8 mouse cellular contexts compared by ENCODE assay signal in the genomic region with DNA sequence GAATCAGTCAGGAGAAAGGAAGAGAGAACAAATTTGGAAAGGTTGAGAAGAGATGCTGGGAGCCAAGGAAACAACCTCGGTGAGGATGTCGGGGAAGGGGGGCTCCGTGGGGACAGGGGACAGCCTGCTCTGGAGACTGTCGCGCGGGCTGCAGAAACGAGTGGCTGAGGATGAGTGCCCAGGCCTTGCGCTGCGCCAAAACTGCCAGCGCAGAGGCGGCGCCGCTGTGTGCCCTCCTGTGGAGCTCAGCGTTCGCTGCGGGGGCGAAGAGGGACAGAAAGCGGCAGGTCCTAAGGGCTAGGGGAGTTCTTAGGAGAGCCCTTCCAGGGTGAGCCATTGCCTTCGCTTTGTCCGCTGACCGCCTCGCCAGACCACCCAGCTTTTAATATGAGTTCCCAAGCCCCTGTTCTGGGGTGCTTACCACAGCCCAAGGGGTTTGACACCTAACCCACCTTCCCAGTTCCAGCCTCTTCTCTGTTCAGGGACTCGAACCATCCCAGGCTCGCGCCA. TPM values are rescaled to one million over a fixed set of nuclear protein-coding genes. Genes with fewer than 3 reads are reported as not detected.
DNase-seq lines count a peak whose midpoint lies in the region; ATAC-seq lines count a peak whose summit lies in the region.

No protein-coding gene starts in this region.

- H3K4me3 ChIP-seq in forebrain, embryonic 11.5 days (ENCODE audit: low read depth, low read length), result peak overlapping the region; percentile 52
- H3K4me3 ChIP-seq in intestine, embryonic 15.5 days (replicated peaks), result peak overlapping the region; percentile 47
- H3K4me3 ChIP-seq in midbrain, embryonic 15.5 days, result peak overlapping the region; percentile 54

- DNase-seq in kidney, postnatal 10 days, result peak; percentile 12
- no peak for DNase-seq in kidney, postnatal 25 days
- peak; percentile 40 for DNase-seq in adrenal gland, adult 2 months
- DNase-seq in forebrain, embryonic 11.5 days (ENCODE audit: low spot score), result peak; percentile 53
- no peak for DNase-seq in spleen, postnatal 4 days (ENCODE audit: low spot score in 2 of 2)

- WGBS in forebrain, embryonic 11.5 days, result under 1% methylated on average over 25 of the region's 25 CpGs
- WGBS in intestine, embryonic 15.5 days, result 1% methylated on average over 25 of the region's 25 CpGs
- 1% methylated on average over 25 of the region's 25 CpGs for WGBS in midbrain, embryonic 15.5 days

- H3K9me3 ChIP-seq in forebrain, embryonic 11.5 days (ENCODE audit: control insufficient read depth, low read length), result no peaks in the 10 kb centered on the region
- no peaks in the 10 kb centered on the region for H3K9me3 ChIP-seq in intestine, embryonic 15.5 days
- H3K9me3 ChIP-seq in midbrain, embryonic 15.5 days, result no peaks in the 10 kb centered on the region

- peak overlapping the region; percentile 39; the same call in 1 of the 2 replicates for H3K9ac ChIP-seq in forebrain, embryonic 11.5 days (ENCODE audit: low read length)
- H3K9ac ChIP-seq in intestine, embryonic 15.5 days, result no peak overlapping the region
- peak overlapping the region; percentile 54 for H3K9ac ChIP-seq in midbrain, embryonic 15.5 days

- H3K27ac ChIP-seq in forebrain, embryonic 11.5 days (ENCODE audit: low read depth, low read length), result no peak overlapping the region
- no peak overlapping the region for H3K27ac ChIP-seq in intestine, embryonic 15.5 days
- peak overlapping the region; percentile 72 for H3K27ac ChIP-seq in midbrain, embryonic 15.5 days

- 0 out of 2 replicates have a peak, but pooled peaks cover 7% of the 10 kb centered on the region for H3K4me1 ChIP-seq in forebrain, embryonic 11.5 days (replicated peaks; ENCODE audit: control insufficient read depth, insufficient read depth, low read length)
- H3K4me1 ChIP-seq in intestine, embryonic 15.5 days (replicated peaks), result peaks cover 17% of the 10 kb centered on the region; the same call in 1 of the 2 replicates
- H3K4me1 ChIP-seq in midbrain, embryonic 15.5 days, result peaks cover 29% of the 10 kb centered on the region

- peak; percentile 29 for ATAC-seq in forebrain, embryonic 11.5 days (replicated peaks; ENCODE audit: low FRiP score)
- ATAC-seq in intestine, embryonic 15.5 days, result no peak
- peak; percentile 21 for ATAC-seq in midbrain, embryonic 15.5 days (replicated peaks)
- ATAC-seq in erythroblast, adult 5-6 weeks (replicated peaks; ENCODE audit: low FRiP score, poor library complexity, severe bottlenecking), result no peak

- peak overlapping the region; percentile 96 for H3K4me2 ChIP-seq in forebrain, embryonic 11.5 days (ENCODE audit: low read depth, low read length, severe bottlenecking)
- H3K4me2 ChIP-seq in intestine, embryonic 15.5 days (replicated peaks), result peak overlapping the region; percentile 96
- peak overlapping the region; percentile 87 for H3K4me2 ChIP-seq in midbrain, embryonic 15.5 days

- peaks cover 54% of the 10 kb centered on the region for H3K27me3 ChIP-seq in forebrain, embryonic 11.5 days (ENCODE audit: control insufficient read depth, insufficient read depth, low read length)
- H3K27me3 ChIP-seq in intestine, embryonic 15.5 days (replicated peaks), result peaks cover 66% of the 10 kb centered on the region
- H3K27me3 ChIP-seq in midbrain, embryonic 15.5 days (replicated peaks), result peaks cover 23% of the 10 kb centered on the region

- H3K36me3 ChIP-seq in forebrain, embryonic 11.5 days (ENCODE audit: control insufficient read depth, insufficient read depth, low read length), result no peaks in the 10 kb centered on the region
- H3K36me3 ChIP-seq in intestine, embryonic 15.5 days, result no peaks in the 10 kb centered on the region
- no peaks in the 10 kb centered on the region for H3K36me3 ChIP-seq in midbrain, embryonic 15.5 days (replicated peaks)

RNA-seq across cellular contexts. Expression of gene Shisa9, which starts 0.8 kb away (rescaled TPM):
- total RNA-seq in adrenal gland, adult 2 months (2021), result 1 to 10 TPM; 3.5 to 4.6 TPM
- polyA plus RNA-seq in adrenal gland, adult 2 months (2012; rRNA removed), result 2.2 and 2.4 TPM in 2 replicates
- polyA plus RNA-seq in forebrain, embryonic 11.5 days (2014; fragmentation: Nextera tagmentation; extraction: Ambion mirVana), result 0.72 and 0.86 TPM in 2 replicates
- 1.0 and 1.2 TPM in 2 replicates for polyA plus RNA-seq in intestine, embryonic 15.5 days (2015; fragmentation: Nextera tagmentation; extraction: Ambion mirVana)
- polyA plus RNA-seq in midbrain, embryonic 15.5 days (2015; fragmentation: Nextera tagmentation; extraction: Ambion mirVana), result 11.1 and 12.4 TPM in 2 replicates
- not detected in 2 replicates for total RNA-seq in erythroblast, adult 5-6 weeks (2015; ENCODE audit: low replicate concordance)
- not detected in 2 replicates for total RNA-seq in erythroblast, adult 5-6 weeks (2017; ENCODE audit: low replicate concordance)

Comparison
In these comparisons a context has a peak if more than half of its experiments do, and no peak if none do; other contexts are left out.
1. DNase-seq: peak in kidney, postnatal 10 days (single experiment), adrenal gland, adult 2 months (single experiment) and forebrain, embryonic 11.5 days (single experiment); none in kidney, postnatal 25 days (0 of 2) and spleen, postnatal 4 days (0 of 2).
2. ATAC-seq: peak in forebrain, embryonic 11.5 days (single experiment) and midbrain, embryonic 15.5 days (single experiment); none in intestine, embryonic 15.5 days (single experiment) and erythroblast, adult 5-6 weeks (single experiment).
3. Peak in every context shown above with its lines, with median percentiles within 50 percentile points of each other: H3K4me2 ChIP-seq and H3K4me3 ChIP-seq.